Mouse (Mus musculus) intestine, embryonic 16.5 days (tissue): ENCODE data around the gene Hnf4a. TPM values are rescaled to one million over a fixed set of nuclear protein-coding genes. Genes with fewer than 3 reads are reported as not detected.
A peak's percentile ranks its signal among the peaks of the same experiment; 100 is the strongest.

ENCODE experiments used
- ATAC-seq: fragments of 200-750 bp; cut with Nextera tagmentation; 2 replicates; pipeline ENCODE4 v1.8.0; 2017; ENCODE audit warnings: moderate TSS enrichment, moderate library complexity
- H3K27ac ChIP-seq: fragments of 300-500 bp; sonication (generic); 2 replicates; pipeline ENCODE4 v1.5.1; 2014; ENCODE audit warnings: mild to moderate bottlenecking, low read length
- H3K27me3 ChIP-seq: fragments of 300-500 bp; sonication (generic); replicated peaks from 2 replicates; pipeline ENCODE4 v1.6.1; 2014; ENCODE audit warnings: low read length, control low read depth, mixed read lengths; ENCODE audit not compliant: control insufficient read depth, insufficient read depth
- H3K36me3 ChIP-seq: fragments of 300-500 bp; sonication (generic); 2 replicates; pipeline ENCODE4 v1.6.1; 2014; ENCODE audit warnings: low read length, control low read depth; ENCODE audit not compliant: control insufficient read depth, insufficient read depth
- H3K4me1 ChIP-seq: fragments of 300-500 bp; sonication (generic); 2 replicates; pipeline ENCODE4 v1.6.1; 2014; ENCODE audit warnings: low read length, control low read depth, mixed read lengths; ENCODE audit not compliant: control insufficient read depth, insufficient read depth
- H3K4me2 ChIP-seq: fragments of 300-500 bp; sonication (generic); 2 replicates; pipeline ENCODE4 v1.6.1; 2014; ENCODE audit warnings: low read depth, low read length, control low read depth
- H3K4me3 ChIP-seq: fragments of 300-500 bp; sonication (generic); 2 replicates; pipeline ENCODE4 v1.5.1; 2014; ENCODE audit warnings: mild to moderate bottlenecking, low read length
- H3K9ac ChIP-seq: fragments of 300-500 bp; sonication (generic); 2 replicates; pipeline ENCODE4 v1.6.1; 2014; ENCODE audit warnings: low read depth, low read length
- H3K9me3 ChIP-seq: fragments of 300-500 bp; sonication (generic); 2 replicates; pipeline ENCODE4 v1.6.1; 2016; ENCODE audit warnings: low read length, control low read depth; ENCODE audit not compliant: control insufficient read depth
- WGBS: fragments of 180-500 bp; shearing (Covaris S2); extraction: QIAGEN DNeasy Blood & Tissue Kit; methylation state at CpG from one replicate; pipeline ENCODE4 v1.1.7; 2014; 5-methylcytosine and 5-hydroxymethylcytosine counted together
- polyA plus RNA-seq: library from polyadenylated mRNA; unstranded; fragments of >200 nt; fragmentation: Nextera tagmentation; extraction: Ambion mirVana; gene quantifications from 2 replicates; pipeline ENCODE4 v1.2.1, GENCODE M21; 2015

The Hnf4a gene
- polyA plus RNA-seq, 1 experiment from 2014 or later, result 86.6 TPM

GRCm38 (mm10) chr2:163481539-163482029 lies 25.0 kb upstream of the Hnf4a start:
- peak overlapping the region; percentile 25 for H3K9ac ChIP-seq
- no peaks in the 10 kb centered on the region for H3K9me3 ChIP-seq
- no peak overlapping the region for H3K27ac ChIP-seq
- peaks cover 7% of the 10 kb centered on the region for H3K4me1 ChIP-seq
- ATAC-seq, result peak; percentile 78
- peak overlapping the region; percentile 27 for H3K4me3 ChIP-seq
- WGBS, result 2% methylated on average over 21 of the region's 21 CpGs
- H3K4me2 ChIP-seq, result peak overlapping the region; percentile 54
- no peaks in the 10 kb centered on the region for H3K36me3 ChIP-seq
- no peaks in the 10 kb centered on the region; the same call in none of the 2 replicates for H3K27me3 ChIP-seq

- no peaks in the 10 kb centered on the region for H3K4me1 ChIP-seq
- no peak overlapping the region for H3K27ac ChIP-seq
- H3K4me3 ChIP-seq, result no peak overlapping the region
- H3K36me3 ChIP-seq, result no peaks in the 10 kb centered on the region
- no peak overlapping the region for H3K4me2 ChIP-seq
- no peak for ATAC-seq
- H3K9ac ChIP-seq, result no peak overlapping the region
- 84% methylated on average over 3 of the region's 3 CpGs for WGBS
- no peaks in the 10 kb centered on the region for H3K9me3 ChIP-seq
- no peaks in the 10 kb centered on the region for H3K27me3 ChIP-seq
Observed at GRCm38 (mm10) chr2:163487360-163487759, 19.2 kb upstream of the Hnf4a start.

- Histone ChIP-seq H3K36me3 (no peaks in the 10 kb centered on the region), H3K4me3 (no peak overlapping the region), H3K9me3 (no peaks in the 10 kb centered on the region), H3K4me2 (no peak overlapping the region), H3K27ac (no peak overlapping the region), H3K9ac (no peak overlapping the region), H3K4me1 (no peaks in the 10 kb centered on the region), H3K27me3 (no peaks in the 10 kb centered on the region)
- WGBS, result 56% methylated on average over 5 of the region's 5 CpGs
- no peak for ATAC-seq
Observed at GRCm38 (mm10) chr2:163489725-163490291, 16.8 kb upstream of the Hnf4a start.

GRCm38 (mm10) chr2:163490656-163491055 lies 16.0 kb upstream of the Hnf4a start:
- no peak overlapping the region for H3K27ac ChIP-seq
- no peaks in the 10 kb centered on the region for H3K4me1 ChIP-seq
- H3K27me3 ChIP-seq, result no peaks in the 10 kb centered on the region
- H3K9ac ChIP-seq, result no peak overlapping the region
- H3K9me3 ChIP-seq, result no peaks in the 10 kb centered on the region
- no peak overlapping the region for H3K4me2 ChIP-seq
- no peak overlapping the region for H3K4me3 ChIP-seq
- ATAC-seq, result no peak
- 91% methylated on average over 17 of the region's 17 CpGs for WGBS
- H3K36me3 ChIP-seq, result no peaks in the 10 kb centered on the region

GRCm38 (mm10) chr2:163491351-163491750 lies 15.3 kb upstream of the Hnf4a start:
- ATAC-seq, result no peak
- Histone ChIP-seq H3K27me3 (no peaks in the 10 kb centered on the region), H3K4me2 (no peak overlapping the region), H3K4me3 (no peak overlapping the region), H3K27ac (no peak overlapping the region), H3K9me3 (no peaks in the 10 kb centered on the region), H3K4me1 (no peaks in the 10 kb centered on the region), H3K9ac (no peak overlapping the region), H3K36me3 (no peaks in the 10 kb centered on the region)
- 54% methylated on average over 7 of the region's 7 CpGs for WGBS

GRCm38 (mm10) chr2:163492018-163492417 lies 14.6 kb upstream of the Hnf4a start, which contains the start of gene R3hdml:
R3hdml (plus strand) TSS chr2:163492318.
- H3K27ac ChIP-seq, result no peak within 1 kb of the TSS
- H3K27me3 ChIP-seq, result no peaks in the 10 kb centered on the region
- H3K36me3 ChIP-seq, result no peaks in the 10 kb centered on the region
- no peaks in the 10 kb centered on the region for H3K4me1 ChIP-seq
- no peaks in the 10 kb centered on the region for H3K9me3 ChIP-seq
- ATAC-seq, result no peak
- no peak within 1 kb of the TSS for H3K4me3 ChIP-seq
- no peak within 1 kb of the TSS for H3K9ac ChIP-seq
- no peak within 1 kb of the TSS for H3K4me2 ChIP-seq
- WGBS, result 83% methylated on average over 5 of the region's 5 CpGs

GRCm38 (mm10) chr2:163493031-163493430 lies 13.6 kb upstream of the Hnf4a start:
- H3K4me3 ChIP-seq, result no peak overlapping the region
- H3K4me1 ChIP-seq, result no peaks in the 10 kb centered on the region
- no peaks in the 10 kb centered on the region for H3K27me3 ChIP-seq
- no peak for ATAC-seq
- H3K9ac ChIP-seq, result no peak overlapping the region
- WGBS, result 38% methylated on average over 5 of the region's 5 CpGs
- H3K9me3 ChIP-seq, result no peaks in the 10 kb centered on the region
- no peak overlapping the region for H3K4me2 ChIP-seq
- no peaks in the 10 kb centered on the region for H3K36me3 ChIP-seq
- H3K27ac ChIP-seq, result no peak overlapping the region

- Histone ChIP-seq H3K4me2 (no peak overlapping the region), H3K36me3 (no peaks in the 10 kb centered on the region), H3K9ac (no peak overlapping the region), H3K27me3 (no peaks in the 10 kb centered on the region), H3K4me3 (no peak overlapping the region), H3K9me3 (no peaks in the 10 kb centered on the region), H3K4me1 (no peaks in the 10 kb centered on the region), H3K27ac (no peak overlapping the region)
- ATAC-seq, result 0 out of 2 replicates have a peak, but pooled peaks have one; percentile 45
- 19% methylated on average over 5 of the region's 5 CpGs for WGBS
Observed at GRCm38 (mm10) chr2:163493976-163494375, 12.6 kb upstream of the Hnf4a start.

GRCm38 (mm10) chr2:163494456-163494855 lies 12.2 kb upstream of the Hnf4a start:
- H3K9ac ChIP-seq, result no peak overlapping the region
- no peaks in the 10 kb centered on the region for H3K9me3 ChIP-seq
- H3K4me3 ChIP-seq, result no peak overlapping the region
- H3K4me1 ChIP-seq, result no peaks in the 10 kb centered on the region
- H3K27me3 ChIP-seq, result no peaks in the 10 kb centered on the region
- no peak for ATAC-seq
- no peak overlapping the region for H3K27ac ChIP-seq
- no peaks in the 10 kb centered on the region for H3K36me3 ChIP-seq
- WGBS, result 41% methylated on average over 6 of the region's 6 CpGs
- H3K4me2 ChIP-seq, result no peak overlapping the region

- Histone ChIP-seq H3K4me1 (peaks cover 4% of the 10 kb centered on the region; the same call in 1 of the 2 replicates), H3K27me3 (no peaks in the 10 kb centered on the region), H3K9ac (no peak overlapping the region), H3K4me3 (no peak overlapping the region), H3K27ac (no peak overlapping the region), H3K4me2 (no peak overlapping the region), H3K36me3 (no peaks in the 10 kb centered on the region), H3K9me3 (no peaks in the 10 kb centered on the region)
- WGBS, result 80% methylated on average over 2 of the region's 2 CpGs
- no peak for ATAC-seq
Observed at GRCm38 (mm10) chr2:163502219-163502618, 4.4 kb upstream of the Hnf4a start.
